Mouse (Mus musculus) thymus, adult 2 months (tissue): ENCODE data around the gene Ccdc97.

ENCODE experiments used
- CTCF ChIP-seq: fragments of 200-500 bp; IDR thresholded peaks from 2 replicates; pipeline ENCODE4 v1.5.1; 2012; ENCODE audit warnings: mild to moderate bottlenecking, control low read depth, low read length, moderate library complexity, borderline replicate concordance; ENCODE audit not compliant: control insufficient read depth, poor library complexity, insufficient read depth; ENCODE audit errors: extremely low read depth
- POLR2A ChIP-seq: fragments of 200-500 bp; IDR thresholded peaks from 2 replicates; pipeline ENCODE4 v1.6.1; 2012; ENCODE audit warnings: mild to moderate bottlenecking, low read length, control low read depth, moderate library complexity; ENCODE audit not compliant: control insufficient read depth, poor library complexity, insufficient read depth; ENCODE audit errors: extremely low read depth

DNA sequence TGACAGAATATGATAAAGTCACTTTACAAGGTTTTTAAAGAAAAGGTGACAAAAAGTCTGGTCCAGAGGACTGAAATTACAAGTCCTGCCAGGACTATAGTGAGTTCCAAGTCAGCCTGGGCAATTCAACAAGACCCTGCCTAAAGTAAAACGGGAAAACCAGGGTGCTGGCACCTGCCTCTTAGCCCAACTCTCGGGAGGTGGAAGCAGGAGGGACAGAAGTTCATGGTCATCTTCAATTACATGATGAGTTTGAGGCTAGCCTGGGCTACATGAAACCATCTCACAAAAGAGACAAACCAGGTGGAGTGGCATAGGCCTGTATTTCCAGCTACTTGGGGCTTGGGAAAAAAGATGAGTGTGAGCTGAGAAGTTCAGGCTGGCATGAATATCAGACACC is 47.2 kb downstream of the Ccdc97 start:
- no peak for TF ChIP-seq CTCF
- TF ChIP-seq POLR2A: no peak
